Mouse (Mus musculus) lung, embryonic 14.5 days (tissue): Measurements from ENCODE around the gene Ackr3. TPM values are rescaled to one million over a fixed set of nuclear protein-coding genes. Genes with fewer than 3 reads are reported as not detected.

ENCODE experiments used
- ATAC-seq: fragments of 200-750 bp; cut with Nextera tagmentation; 2 replicates; pipeline ENCODE4 v1.8.0; 2017; ENCODE audit warnings: mild to moderate bottlenecking, moderate TSS enrichment, moderate library complexity; ENCODE audit not compliant: insufficient read depth
- DNase-seq: peaks from one replicate; pipeline ENCODE4 v3.0.0-alpha.2; 2015
- H3K27ac ChIP-seq: fragments of 300-500 bp; sonication (generic); 2 replicates; pipeline ENCODE4 v1.5.1; 2014; ENCODE audit warnings: low read depth, mild to moderate bottlenecking, moderate library complexity
- H3K27me3 ChIP-seq: fragments of 300-500 bp; sonication (generic); 2 replicates; pipeline ENCODE4 v1.6.1; 2014; ENCODE audit warnings: low read length, control low read depth; ENCODE audit not compliant: insufficient read depth
- H3K36me3 ChIP-seq: fragments of 300-500 bp; sonication (generic); 2 replicates; pipeline ENCODE4 v1.6.1; 2014; ENCODE audit warnings: control low read depth; ENCODE audit not compliant: insufficient read depth
- H3K4me1 ChIP-seq: fragments of 300-500 bp; sonication (generic); 2 replicates; pipeline ENCODE4 v1.6.1; 2014; ENCODE audit warnings: antibody characterized with exemption, control low read depth; ENCODE audit not compliant: insufficient read depth
- H3K4me2 ChIP-seq: fragments of 300-500 bp; sonication (generic); 2 replicates; pipeline ENCODE4 v1.6.1; 2014; ENCODE audit warnings: mild to moderate bottlenecking
- H3K4me3 ChIP-seq: fragments of 300-500 bp; sonication (generic); 2 replicates; pipeline ENCODE4 v1.5.1; 2014; ENCODE audit warnings: low read depth, low read length
- H3K9ac ChIP-seq: fragments of 300-500 bp; sonication (generic); 2 replicates; pipeline ENCODE4 v1.6.1; 2014
- H3K9me3 ChIP-seq: fragments of 300-500 bp; sonication (generic); 2 replicates; pipeline ENCODE4 v1.6.1; 2016; ENCODE audit warnings: low read depth, low read length, control low read depth
- CTCF ChIP-seq: IDR thresholded peaks from 2 replicates; pipeline ENCODE4 v1.5.1; 2016; ENCODE audit warnings: antibody characterized with exemption, low read depth
- WGBS: fragments of 180-500 bp; shearing (Covaris S2); extraction: QIAGEN DNeasy Blood & Tissue Kit; methylation state at CpG from one replicate; pipeline ENCODE4 v1.1.7; 2014; 5-methylcytosine and 5-hydroxymethylcytosine counted together
- polyA plus RNA-seq: library from polyadenylated mRNA; unstranded; fragments of >200 nt; fragmentation: Nextera tagmentation; extraction: Ambion mirVana; gene quantifications from 2 replicates; pipeline ENCODE4 v1.2.1, GENCODE M21; 2014

Gene Ackr3
- polyA plus RNA-seq, 1 experiment from 2014 or later = 22.6 TPM

- Histone ChIP-seq H3K4me2 (no peak overlapping the region), H3K36me3 (no peaks in the 10 kb centered on the region), H3K4me1 (no peaks in the 10 kb centered on the region), H3K9me3 (no peaks in the 10 kb centered on the region), H3K27ac (no peak overlapping the region), H3K4me3 (no peak overlapping the region), H3K27me3 (no peaks in the 10 kb centered on the region; the same call in 1 of the 2 replicates), H3K9ac (no peak overlapping the region)
- ATAC-seq (no peak), DNase-seq (no peak)
- WGBS = 62% methylated on average over 11 of the region's 11 CpGs
- TF ChIP-seq CTCF = no peak
Observed at GRCm38 (mm10) chr1:90234620-90235054, 30.9 kb downstream of the Ackr3 start.

GRCm38 (mm10) chr1:90236640-90237039 lies 32.9 kb downstream of the Ackr3 start:
- no peaks in the 10 kb centered on the region for H3K9me3 ChIP-seq
- no peak overlapping the region for H3K4me2 ChIP-seq
- H3K27me3 ChIP-seq = no peaks in the 10 kb centered on the region
- ATAC-seq (no peak), DNase-seq (no peak)
- H3K4me1 ChIP-seq = no peaks in the 10 kb centered on the region
- H3K27ac ChIP-seq = no peak overlapping the region
- TF ChIP-seq CTCF = no peak
- H3K36me3 ChIP-seq = no peaks in the 10 kb centered on the region
- H3K4me3 ChIP-seq = no peak overlapping the region
- H3K9ac ChIP-seq = no peak overlapping the region
- WGBS = 82% methylated on average over 2 of the region's 2 CpGs

GRCm38 (mm10) chr1:90238095-90238888 lies 34.5 kb downstream of the Ackr3 start:
- no peak overlapping the region for H3K27ac ChIP-seq
- no peaks in the 10 kb centered on the region for H3K36me3 ChIP-seq
- WGBS = 81% methylated on average over 9 of the region's 9 CpGs
- H3K9ac ChIP-seq = no peak overlapping the region
- no peak for TF ChIP-seq CTCF
- no peaks in the 10 kb centered on the region for H3K27me3 ChIP-seq
- no peak for DNase-seq
- no peak overlapping the region for H3K4me3 ChIP-seq
- no peak for ATAC-seq
- no peaks in the 10 kb centered on the region for H3K4me1 ChIP-seq
- H3K4me2 ChIP-seq = no peak overlapping the region
- no peaks in the 10 kb centered on the region for H3K9me3 ChIP-seq

GRCm38 (mm10) chr1:90239336-90240225 lies 35.8 kb downstream of the Ackr3 start:
- TF ChIP-seq CTCF = no peak
- DNase-seq = no peak
- Histone ChIP-seq H3K27ac (no peak overlapping the region), H3K27me3 (no peaks in the 10 kb centered on the region), H3K36me3 (no peaks in the 10 kb centered on the region), H3K4me3 (no peak overlapping the region), H3K9me3 (no peaks in the 10 kb centered on the region), H3K4me2 (no peak overlapping the region), H3K4me1 (no peaks in the 10 kb centered on the region), H3K9ac (no peak overlapping the region)
- no peak for ATAC-seq
- WGBS = 82% methylated on average over 16 of the region's 16 CpGs

- Histone ChIP-seq H3K9me3 (no peaks in the 10 kb centered on the region), H3K4me1 (no peaks in the 10 kb centered on the region), H3K27ac (no peak overlapping the region), H3K36me3 (no peaks in the 10 kb centered on the region), H3K27me3 (no peaks in the 10 kb centered on the region), H3K9ac (no peak overlapping the region), H3K4me3 (no peak overlapping the region), H3K4me2 (no peak overlapping the region)
- TF ChIP-seq CTCF = no peak
- no peak for ATAC-seq
- WGBS = 60% methylated on average over 4 of the region's 4 CpGs
- no peak for DNase-seq
Observed at GRCm38 (mm10) chr1:90240287-90240686, 36.5 kb downstream of the Ackr3 start.

GRCm38 (mm10) chr1:90242444-90242989 lies 38.7 kb downstream of the Ackr3 start:
- no peak for TF ChIP-seq CTCF
- Histone ChIP-seq H3K4me3 (no peak overlapping the region), H3K36me3 (no peaks in the 10 kb centered on the region), H3K27me3 (no peaks in the 10 kb centered on the region), H3K4me2 (no peak overlapping the region), H3K9me3 (no peaks in the 10 kb centered on the region), H3K9ac (no peak overlapping the region), H3K4me1 (no peaks in the 10 kb centered on the region), H3K27ac (no peak overlapping the region)
- ATAC-seq (no peak), DNase-seq (no peak)
- WGBS = 68% methylated on average over 8 of the region's 8 CpGs

GRCm38 (mm10) chr1:90244537-90244936 lies 40.8 kb downstream of the Ackr3 start:
- H3K9me3 ChIP-seq = no peaks in the 10 kb centered on the region
- no peaks in the 10 kb centered on the region for H3K4me1 ChIP-seq
- no peak overlapping the region for H3K27ac ChIP-seq
- no peak for TF ChIP-seq CTCF
- no peak overlapping the region for H3K9ac ChIP-seq
- H3K4me3 ChIP-seq = no peak overlapping the region
- no peak for ATAC-seq
- no peak for DNase-seq
- H3K36me3 ChIP-seq = no peaks in the 10 kb centered on the region
- no peaks in the 10 kb centered on the region for H3K27me3 ChIP-seq
- H3K4me2 ChIP-seq = no peak overlapping the region
- WGBS = 82% methylated on average over 1 of the region's 1 CpGs
